Mouse (Mus musculus): ENCODE measurements around the gene Heg1. TPM values are rescaled to one million over a fixed set of nuclear protein-coding genes. Genes with fewer than 3 reads are reported as not detected.

Heg1 gene
- 3.5 and 4.6 TPM in 2 replicates for polyA plus RNA-seq (2015; fragmentation: Nextera tagmentation; extraction: Ambion mirVana)

- H3K9ac ChIP-seq (ENCODE audit: low read depth, low read length), result peak within 1 kb of the TSS; percentile 76
- peak within 1 kb of the TSS; percentile 72 for H3K4me3 ChIP-seq (ENCODE audit: low read depth, low read length)
- WGBS (ENCODE audit: insufficient replicate concordance), result under 1% methylated on average over 33 of the region's 57 CpGs
- H3K4me2 ChIP-seq (ENCODE audit: low read depth, low read length), result peak within 1 kb of the TSS; percentile 84
- peaks cover 25% of the 10 kb centered on the region for H3K4me1 ChIP-seq (ENCODE audit: control insufficient read depth, low read depth, low read length)
- no peaks in the 10 kb centered on the region for H3K36me3 ChIP-seq (ENCODE audit: control insufficient read depth, insufficient read depth)
- peak; percentile 88 for ATAC-seq (ENCODE audit: low read depth)
- no peaks in the 10 kb centered on the region for H3K9me3 ChIP-seq (replicated peaks; ENCODE audit: control insufficient read depth, low read length)
- peak within 1 kb of the TSS; percentile 65 for H3K27ac ChIP-seq (ENCODE audit: low read length)
- H3K27me3 ChIP-seq (ENCODE audit: control insufficient read depth, insufficient read depth, low read depth, low read length), result no peaks in the 10 kb centered on the region
Observed at GRCm38 (mm10) chr16:33684162-33684702, at the start of gene Heg1. Gene Heg1, plus strand, starts transcription at chr16:33684370.

GRCm38 (mm10) chr16:33635836-33636595, 48.2 kb upstream of the Heg1 start:
- H3K9ac ChIP-seq (ENCODE audit: low read depth, low read length), result no peak overlapping the region
- H3K27ac ChIP-seq (ENCODE audit: low read length), result no peak overlapping the region
- ATAC-seq (ENCODE audit: low read depth), result no peak
- H3K4me1 ChIP-seq (ENCODE audit: control insufficient read depth, low read depth, low read length), result no peaks in the 10 kb centered on the region
- no peaks in the 10 kb centered on the region for H3K36me3 ChIP-seq (ENCODE audit: control insufficient read depth, insufficient read depth)
- no peaks in the 10 kb centered on the region for H3K9me3 ChIP-seq (replicated peaks; ENCODE audit: control insufficient read depth, low read length)
- no peak overlapping the region for H3K4me3 ChIP-seq (ENCODE audit: low read depth, low read length)
- no peak overlapping the region for H3K4me2 ChIP-seq (ENCODE audit: low read depth, low read length)
- no peaks in the 10 kb centered on the region for H3K27me3 ChIP-seq (ENCODE audit: control insufficient read depth, insufficient read depth, low read depth, low read length)
- WGBS (ENCODE audit: insufficient replicate concordance), result 59% methylated on average over 12 of the region's 12 CpGs

GRCm38 (mm10) chr16:33641779-33642178, 42.4 kb upstream of the Heg1 start:
- Histone ChIP-seq H3K36me3 (ENCODE audit: control insufficient read depth, insufficient read depth) (no peaks in the 10 kb centered on the region), H3K9me3 (replicated peaks; ENCODE audit: control insufficient read depth, low read length) (no peaks in the 10 kb centered on the region), H3K4me2 (ENCODE audit: low read depth, low read length) (no peak overlapping the region), H3K27me3 (ENCODE audit: control insufficient read depth, insufficient read depth, low read depth, low read length) (no peaks in the 10 kb centered on the region), H3K27ac (ENCODE audit: low read length) (no peak overlapping the region), H3K9ac (ENCODE audit: low read depth, low read length) (no peak overlapping the region), H3K4me1 (ENCODE audit: control insufficient read depth, low read depth, low read length) (no peaks in the 10 kb centered on the region), H3K4me3 (ENCODE audit: low read depth, low read length) (no peak overlapping the region)
- WGBS (ENCODE audit: insufficient replicate concordance), result 43% methylated on average over 3 of the region's 3 CpGs
- no peak for ATAC-seq (ENCODE audit: low read depth)

GRCm38 (mm10) chr16:33653116-33653515, 31.1 kb upstream of the Heg1 start:
- no peak for ATAC-seq (ENCODE audit: low read depth)
- WGBS (ENCODE audit: insufficient replicate concordance), result 73% methylated on average over 6 of the region's 6 CpGs
- Histone ChIP-seq H3K9me3 (replicated peaks; ENCODE audit: control insufficient read depth, low read length) (0 out of 2 replicates have a peak, but pooled peaks cover 2% of the 10 kb centered on the region), H3K4me2 (ENCODE audit: low read depth, low read length) (no peak overlapping the region), H3K4me3 (ENCODE audit: low read depth, low read length) (no peak overlapping the region), H3K9ac (ENCODE audit: low read depth, low read length) (no peak overlapping the region), H3K27ac (ENCODE audit: low read length) (no peak overlapping the region), H3K4me1 (ENCODE audit: control insufficient read depth, low read depth, low read length) (no peaks in the 10 kb centered on the region), H3K36me3 (ENCODE audit: control insufficient read depth, insufficient read depth) (no peaks in the 10 kb centered on the region), H3K27me3 (ENCODE audit: control insufficient read depth, insufficient read depth, low read depth, low read length) (no peaks in the 10 kb centered on the region)

- Histone ChIP-seq H3K27me3 (ENCODE audit: control insufficient read depth, insufficient read depth, low read depth, low read length) (no peaks in the 10 kb centered on the region), H3K9me3 (replicated peaks; ENCODE audit: control insufficient read depth, low read length) (0 out of 2 replicates have a peak, but pooled peaks cover 2% of the 10 kb centered on the region), H3K36me3 (ENCODE audit: control insufficient read depth, insufficient read depth) (no peaks in the 10 kb centered on the region), H3K27ac (ENCODE audit: low read length) (no peak overlapping the region), H3K4me3 (ENCODE audit: low read depth, low read length) (no peak overlapping the region), H3K4me1 (ENCODE audit: control insufficient read depth, low read depth, low read length) (no peaks in the 10 kb centered on the region), H3K4me2 (ENCODE audit: low read depth, low read length) (no peak overlapping the region), H3K9ac (ENCODE audit: low read depth, low read length) (no peak overlapping the region)
- 71% methylated on average over 3 of the region's 3 CpGs for WGBS (ENCODE audit: insufficient replicate concordance)
- no peak for ATAC-seq (ENCODE audit: low read depth)
Observed at GRCm38 (mm10) chr16:33655443-33655842, 28.7 kb upstream of the Heg1 start.

GRCm38 (mm10) chr16:33657191-33657590, 27.0 kb upstream of the Heg1 start:
- no peak for ATAC-seq (ENCODE audit: low read depth)
- WGBS (ENCODE audit: insufficient replicate concordance), result 36% methylated on average over 3 of the region's 3 CpGs

GRCm38 (mm10) chr16:33658121-33658520, 26.0 kb upstream of the Heg1 start:
- no peak overlapping the region for H3K9ac ChIP-seq (ENCODE audit: low read depth, low read length)

More at GRCm38 (mm10) chr16:33657191-33657590, 27.0 kb upstream of the Heg1 start:
- Histone ChIP-seq H3K27me3 (ENCODE audit: control insufficient read depth, insufficient read depth, low read depth, low read length) (no peaks in the 10 kb centered on the region), H3K27ac (ENCODE audit: low read length) (no peak overlapping the region), H3K9me3 (replicated peaks; ENCODE audit: control insufficient read depth, low read length) (no peaks in the 10 kb centered on the region), H3K4me2 (ENCODE audit: low read depth, low read length) (no peak overlapping the region), H3K4me3 (ENCODE audit: low read depth, low read length) (no peak overlapping the region), H3K36me3 (ENCODE audit: control insufficient read depth, insufficient read depth) (no peaks in the 10 kb centered on the region), H3K9ac (ENCODE audit: low read depth, low read length) (no peak overlapping the region), H3K4me1 (ENCODE audit: control insufficient read depth, low read depth, low read length) (no peaks in the 10 kb centered on the region)

GRCm38 (mm10) chr16:33659521-33659920, 24.6 kb upstream of the Heg1 start:
- Histone ChIP-seq H3K27ac (ENCODE audit: low read length) (no peak overlapping the region), H3K4me1 (ENCODE audit: control insufficient read depth, low read depth, low read length) (no peaks in the 10 kb centered on the region), H3K9me3 (replicated peaks; ENCODE audit: control insufficient read depth, low read length) (no peaks in the 10 kb centered on the region), H3K9ac (ENCODE audit: low read depth, low read length) (no peak overlapping the region), H3K27me3 (ENCODE audit: control insufficient read depth, insufficient read depth, low read depth, low read length) (no peaks in the 10 kb centered on the region), H3K36me3 (ENCODE audit: control insufficient read depth, insufficient read depth) (no peaks in the 10 kb centered on the region), H3K4me3 (ENCODE audit: low read depth, low read length) (no peak overlapping the region), H3K4me2 (ENCODE audit: low read depth, low read length) (no peak overlapping the region)
- WGBS (ENCODE audit: insufficient replicate concordance), result 70% methylated on average over 5 of the region's 5 CpGs
- ATAC-seq (ENCODE audit: low read depth), result no peak

More at GRCm38 (mm10) chr16:33658121-33658520, 26.0 kb upstream of the Heg1 start:
- Histone ChIP-seq H3K4me3 (ENCODE audit: low read depth, low read length) (no peak overlapping the region), H3K27ac (ENCODE audit: low read length) (no peak overlapping the region), H3K9me3 (replicated peaks; ENCODE audit: control insufficient read depth, low read length) (no peaks in the 10 kb centered on the region), H3K4me1 (ENCODE audit: control insufficient read depth, low read depth, low read length) (no peaks in the 10 kb centered on the region), H3K4me2 (ENCODE audit: low read depth, low read length) (no peak overlapping the region), H3K27me3 (ENCODE audit: control insufficient read depth, insufficient read depth, low read depth, low read length) (no peaks in the 10 kb centered on the region), H3K36me3 (ENCODE audit: control insufficient read depth, insufficient read depth) (no peaks in the 10 kb centered on the region)
- ATAC-seq (ENCODE audit: low read depth), result no peak
- 84% methylated on average over 3 of the region's 3 CpGs for WGBS (ENCODE audit: insufficient replicate concordance)

GRCm38 (mm10) chr16:33660125-33660524, 24.0 kb upstream of the Heg1 start:
- no peak for ATAC-seq (ENCODE audit: low read depth)

More at GRCm38 (mm10) chr16:33660125-33660524, 24.0 kb upstream of the Heg1 start:
- Histone ChIP-seq H3K27me3 (ENCODE audit: control insufficient read depth, insufficient read depth, low read depth, low read length) (no peaks in the 10 kb centered on the region), H3K9me3 (replicated peaks; ENCODE audit: control insufficient read depth, low read length) (no peaks in the 10 kb centered on the region), H3K4me3 (ENCODE audit: low read depth, low read length) (no peak overlapping the region), H3K9ac (ENCODE audit: low read depth, low read length) (no peak overlapping the region), H3K36me3 (ENCODE audit: control insufficient read depth, insufficient read depth) (no peaks in the 10 kb centered on the region), H3K4me2 (ENCODE audit: low read depth, low read length) (no peak overlapping the region), H3K27ac (ENCODE audit: low read length) (no peak overlapping the region), H3K4me1 (ENCODE audit: control insufficient read depth, low read depth, low read length) (no peaks in the 10 kb centered on the region)
- WGBS (ENCODE audit: insufficient replicate concordance), result 44% methylated on average over 5 of the region's 5 CpGs

Data from liver, embryonic 16.5 days (tissue).